Mouse (Mus musculus) Patski (cell line): Measurements from ENCODE around the gene Ak4. TPM values are rescaled to one million over a fixed set of nuclear protein-coding genes. Genes with fewer than 3 reads are reported as not detected.
"Not testable (repeated sequence)": the region's sequence is repeated elsewhere in the genome, so short reads cannot be mapped to it uniquely, and the experiment has no call there.

ENCODE experiments used
- ATAC-seq: fragments of 100-300 bp; one replicate; pipeline ENCODE4 v1.8.0; 2021
- CTCF ChIA-PET: fragments of 350-600 bp; sonication (Branson Sonifier 250); formaldehyde crosslinking; loops from one replicate; lab custom pipeline; 2022; ENCODE audit warnings: inconsistent platforms; lab: Charles Lee
- POLR2A ChIA-PET: fragments of 350-600 bp; sonication (Branson Sonifier 250); formaldehyde crosslinking; loops from one replicate; lab custom pipeline; 2022; ENCODE audit warnings: antibody characterized with exemption, inconsistent platforms; lab: Charles Lee
- DNase-seq: peaks from one replicate; pipeline ENCODE4 v3.0.0-alpha.2; 2011; ENCODE audit warnings: low read depth, low spot score
- H3K27me3 ChIP-seq: fragments of 371-371 bp; one replicate; pipeline ENCODE4 v1.5.1; 2021
- CTCF ChIP-seq: fragments of 100-300 bp; IDR thresholded peaks from one replicate; pipeline ENCODE4 v1.5.1; 2021
- in situ Hi-C: fragments of 300-500 bp; cut with MboI; formaldehyde crosslinking; loops from 3 replicates; pipeline ENCODE4 v1.11.1; 2018; ENCODE audit warnings: low pct_unique_long_range_greater_than_20kb, mixed read lengths
- polyA plus RNA-seq: library from polyadenylated mRNA; unstranded; gene quantifications from one replicate; pipeline ENCODE4 v1.2.3, GENCODE M21; 2021

Gene Ak4
- polyA plus RNA-seq: 8.8 TPM

GRCm38 (mm10) chr4:101419151-101419910 is at the start of gene Ak4:
TSS of gene Ak4 (plus strand) at chr4:101419277.
- DNase-seq (no peak), ATAC-seq (peak; percentile 75)
- no peaks in the 10 kb centered on the region for H3K27me3 ChIP-seq
- TF ChIP-seq CTCF: no peak
- POLR2A ChIA-PET: no interaction called here
- CTCF ChIA-PET: no interaction called here
- in situ Hi-C loops: no loop called here

- ATAC-seq (no peak), DNase-seq (no peak)
- no peak for TF ChIP-seq CTCF
- ChIA-PET POLR2A (interaction anchor here (0.9 kb wide), 1 partner anchor 122 kb away, joined by 3 read pairs; no protein-coding TSS in a partner anchor), CTCF (interaction anchor here (1.0 to 2.0 kb wide), 4 partner anchors 11 to 20 kb away, joined by 3 to 4 read pairs (median 4); no protein-coding TSS in a partner anchor)
- no peaks in the 10 kb centered on the region for H3K27me3 ChIP-seq
- in situ Hi-C loops: no loop called here
These were observed 49.3 kb upstream of the Ak4 start for GRCm38 (mm10) chr4:101369738-101370275.

- TF ChIP-seq CTCF: peak; percentile 40
- POLR2A ChIA-PET: interaction anchor here (0.6 kb wide), 1 partner anchor 263 kb away, joined by 3 read pairs; no protein-coding TSS in a partner anchor
- in situ Hi-C loops: no loop called here
- DNase-seq (no peak), ATAC-seq (no peak)
- CTCF ChIA-PET: no interaction called here
- no peaks in the 10 kb centered on the region for H3K27me3 ChIP-seq
These were observed 46.8 kb upstream of the Ak4 start for GRCm38 (mm10) chr4:101372283-101372682.

GRCm38 (mm10) chr4:101372751-101373150 is 46.3 kb upstream of the Ak4 start:
- ATAC-seq (no peak), DNase-seq (no peak)
- CTCF ChIA-PET: no interaction called here
- TF ChIP-seq CTCF: no peak
- no peaks in the 10 kb centered on the region for H3K27me3 ChIP-seq
- POLR2A ChIA-PET: interaction anchor here (0.6 kb wide), 1 partner anchor 12 kb away, joined by 3 read pairs; no protein-coding TSS in a partner anchor
- in situ Hi-C loops: no loop called here

GRCm38 (mm10) chr4:101374104-101374503 is 45.0 kb upstream of the Ak4 start:
- in situ Hi-C loops: no loop called here
- no peak for TF ChIP-seq CTCF
- ATAC-seq (no peak), DNase-seq (no peak)
- no peaks in the 10 kb centered on the region for H3K27me3 ChIP-seq
- POLR2A ChIA-PET: no interaction called here
- CTCF ChIA-PET: no interaction called here

GRCm38 (mm10) chr4:101376835-101377234 is 42.2 kb upstream of the Ak4 start:
- TF ChIP-seq CTCF: no peak
- ChIA-PET CTCF (interaction anchor here (1.2 kb wide), 1 partner anchor 16 kb away, joined by 3 read pairs; no protein-coding TSS in a partner anchor), POLR2A (no interaction called here)
- H3K27me3 ChIP-seq: no peaks in the 10 kb centered on the region
- DNase-seq (no peak), ATAC-seq (no peak)
- in situ Hi-C loops: loop anchor here (25.0 kb wide), 2 partner anchors 260 to 635 kb away; partner anchors contain the start of gene Leprot

GRCm38 (mm10) chr4:101378241-101378640 is 40.8 kb upstream of the Ak4 start:
- TF ChIP-seq CTCF: no peak

GRCm38 (mm10) chr4:101378778-101379177 is 40.3 kb upstream of the Ak4 start:
- in situ Hi-C loops: loop anchor here (25.0 kb wide), 2 partner anchors 259 to 634 kb away; partner anchors contain the start of gene Leprot
- POLR2A ChIA-PET: no interaction called here

More at GRCm38 (mm10) chr4:101378241-101378640, 40.8 kb upstream of the Ak4 start:
- ChIA-PET CTCF (interaction anchor here (0.9 kb wide), 1 partner anchor 53 kb away, joined by 3 read pairs; no protein-coding TSS in a partner anchor), POLR2A (no interaction called here)
- no peaks in the 10 kb centered on the region for H3K27me3 ChIP-seq
- in situ Hi-C loops: loop anchor here (25.0 kb wide), 2 partner anchors 259 to 634 kb away; partner anchors contain the start of gene Leprot
- DNase-seq (no peak), ATAC-seq (no peak)

GRCm38 (mm10) chr4:101385002-101385401 is 34.1 kb upstream of the Ak4 start:
- in situ Hi-C loops: loop anchor here (25.0 kb wide), 2 partner anchors 252 to 627 kb away; partner anchors contain the start of gene Leprot
- CTCF ChIA-PET: no interaction called here
- POLR2A ChIA-PET: interaction anchor here (0.7 to 0.8 kb wide), 2 partner anchors 12 to 52 kb away, joined by 3 to 4 read pairs; no protein-coding TSS in a partner anchor
- ATAC-seq: no peak
- DNase-seq: no peak
- peak; percentile 27 for TF ChIP-seq CTCF
- no peaks in the 10 kb centered on the region for H3K27me3 ChIP-seq

More at GRCm38 (mm10) chr4:101378778-101379177, 40.3 kb upstream of the Ak4 start:
- no peak for TF ChIP-seq CTCF
- no peak for ATAC-seq
- H3K27me3 ChIP-seq: no peaks in the 10 kb centered on the region
- CTCF ChIA-PET: interaction anchor here (0.9 to 1.3 kb wide), 3 partner anchors 54 to 91 kb away, joined by 3 to 4 read pairs (median 3); no protein-coding TSS in a partner anchor
- DNase-seq: no peak

GRCm38 (mm10) chr4:101388246-101388645 is 30.8 kb upstream of the Ak4 start:
- in situ Hi-C loops: loop anchor here (25.0 kb wide), 2 partner anchors 249 to 624 kb away; partner anchors contain the start of gene Leprot
- DNase-seq (no peak), ATAC-seq (no peak)
- CTCF ChIA-PET: no interaction called here
- no peak for TF ChIP-seq CTCF
- H3K27me3 ChIP-seq: no peaks in the 10 kb centered on the region
- POLR2A ChIA-PET: no interaction called here

GRCm38 (mm10) chr4:101388656-101389055 is 30.4 kb upstream of the Ak4 start:
- ATAC-seq, DNase-seq, H3K27me3 ChIP-seq, CTCF ChIA-PET, POLR2A ChIA-PET: not testable (repeated sequence)
- in situ Hi-C loops: loop anchor here (25.0 kb wide), 2 partner anchors 249 to 624 kb away; partner anchors contain the start of gene Leprot
